15 mouse cellular contexts compared by ENCODE assay signal in the genomic region with DNA sequence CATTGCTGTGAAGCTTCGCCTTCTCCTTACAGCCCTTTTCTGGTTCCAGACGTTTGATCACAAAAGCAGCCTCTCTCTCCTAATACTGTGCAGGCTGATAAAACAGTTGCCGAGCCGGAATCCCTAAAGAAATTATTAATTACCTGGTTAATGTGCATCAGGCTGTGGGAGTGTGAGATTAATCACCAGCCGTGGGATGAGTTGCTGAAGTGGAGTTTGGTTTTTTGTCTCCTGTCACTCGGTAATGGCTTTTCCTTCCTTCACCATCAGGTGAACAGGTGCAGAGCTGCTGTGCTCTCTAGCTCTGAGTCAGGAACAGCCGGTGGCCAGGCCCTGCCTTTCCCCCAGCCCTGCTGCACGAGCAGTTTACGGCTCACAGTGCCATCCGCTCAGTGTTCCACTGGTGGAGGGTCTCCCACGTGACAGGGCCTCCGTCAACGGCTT.
A peak's percentile ranks its signal among the peaks of the same experiment; 100 is the strongest.
DNase-seq lines count a peak whose midpoint lies in the region; ATAC-seq lines count a peak whose summit lies in the region.
"Had no signal": no experiment of that assay in that cellular context is flagged by ENCODE, and none has a peak within 500 bp of the region (broad histone marks: within the 10 kb centered on the region; RNA-seq: fewer than 3 reads in every experiment).

No protein-coding gene starts in this region.

- no peak overlapping the region for H3K4me2 ChIP-seq in hindbrain, embryonic 14.5 days (replicated peaks)
- no peak overlapping the region for H3K4me2 ChIP-seq in hindbrain, embryonic 11.5 days (replicated peaks; ENCODE audit: low read depth, low read length)
- H3K4me2 ChIP-seq in embryonic facial prominence, embryonic 14.5 days (ENCODE audit: low read depth, low read length), result no peak overlapping the region
- H3K4me2 ChIP-seq in kidney, embryonic 16.5 days (replicated peaks; ENCODE audit: low read depth, low read length), result 0 out of 2 replicates have a peak overlapping the region, but pooled peaks have one; percentile 3
- no peak overlapping the region for H3K4me2 ChIP-seq in neural tube, embryonic 15.5 days
- H3K4me2 ChIP-seq in midbrain, embryonic 15.5 days, result no peak overlapping the region

- H3K9ac ChIP-seq in hindbrain, embryonic 14.5 days, result no peak overlapping the region
- no peak overlapping the region for H3K9ac ChIP-seq in hindbrain, embryonic 11.5 days (ENCODE audit: low read depth, low read length)
- no peak overlapping the region for H3K9ac ChIP-seq in embryonic facial prominence, embryonic 14.5 days (ENCODE audit: low read depth, low read length)
- 0 out of 2 replicates have a peak overlapping the region, but pooled peaks have one; percentile 27 for H3K9ac ChIP-seq in kidney, embryonic 16.5 days (replicated peaks; ENCODE audit: low read length)
- no peak overlapping the region for H3K9ac ChIP-seq in neural tube, embryonic 15.5 days (replicated peaks)
- no peak overlapping the region for H3K9ac ChIP-seq in midbrain, embryonic 15.5 days

- H3K4me1 ChIP-seq in hindbrain, embryonic 14.5 days (replicated peaks; ENCODE audit: control insufficient read depth, insufficient read depth, low read length), result peaks cover 5% of the 10 kb centered on the region; the same call in 1 of the 2 replicates
- no peaks in the 10 kb centered on the region; the same call in 1 of the 2 replicates for H3K4me1 ChIP-seq in hindbrain, embryonic 11.5 days (replicated peaks; ENCODE audit: control insufficient read depth, insufficient read depth, low read length)
- H3K4me1 ChIP-seq in embryonic facial prominence, embryonic 14.5 days (ENCODE audit: control insufficient read depth, insufficient read depth, low read length), result no peaks in the 10 kb centered on the region
- H3K4me1 ChIP-seq in kidney, embryonic 16.5 days (ENCODE audit: insufficient read depth, low read length), result peaks cover 22% of the 10 kb centered on the region
- peaks cover 9% of the 10 kb centered on the region; the same call in 1 of the 2 replicates for H3K4me1 ChIP-seq in neural tube, embryonic 15.5 days
- no peaks in the 10 kb centered on the region for H3K4me1 ChIP-seq in midbrain, embryonic 15.5 days

- peak overlapping the region; percentile 61; the same call in 1 of the 2 replicates for H3K27ac ChIP-seq in hindbrain, embryonic 14.5 days
- H3K27ac ChIP-seq in hindbrain, embryonic 11.5 days (ENCODE audit: low read depth, low read length), result no peak overlapping the region
- H3K27ac ChIP-seq in embryonic facial prominence, embryonic 14.5 days (replicated peaks; ENCODE audit: low read depth, low read length), result no peak overlapping the region
- peak overlapping the region; percentile 87 for H3K27ac ChIP-seq in kidney, embryonic 16.5 days (ENCODE audit: low read length)
- H3K27ac ChIP-seq in neural tube, embryonic 15.5 days (replicated peaks), result no peak overlapping the region; the same call in 1 of the 2 replicates
- no peak overlapping the region for H3K27ac ChIP-seq in midbrain, embryonic 15.5 days

- no peaks in the 10 kb centered on the region for H3K36me3 ChIP-seq in hindbrain, embryonic 14.5 days (replicated peaks; ENCODE audit: control insufficient read depth, insufficient read depth)
- no peaks in the 10 kb centered on the region for H3K36me3 ChIP-seq in hindbrain, embryonic 11.5 days (ENCODE audit: control insufficient read depth, insufficient read depth, low read length)
- H3K36me3 ChIP-seq in embryonic facial prominence, embryonic 14.5 days (ENCODE audit: control insufficient read depth, insufficient read depth, low read length), result no peaks in the 10 kb centered on the region
- H3K36me3 ChIP-seq in kidney, embryonic 16.5 days (ENCODE audit: insufficient read depth, low read length), result no peaks in the 10 kb centered on the region
- no peaks in the 10 kb centered on the region for H3K36me3 ChIP-seq in neural tube, embryonic 15.5 days
- H3K36me3 ChIP-seq in midbrain, embryonic 15.5 days (replicated peaks), result no peaks in the 10 kb centered on the region
- H3K36me3 ChIP-seq: G1E had no signal

- H3K4me3 ChIP-seq in hindbrain, embryonic 14.5 days (replicated peaks; ENCODE audit: low read length), result no peak overlapping the region
- H3K4me3 ChIP-seq in hindbrain, embryonic 11.5 days (ENCODE audit: low read depth, low read length), result no peak overlapping the region
- H3K4me3 ChIP-seq in embryonic facial prominence, embryonic 14.5 days (ENCODE audit: low read depth, low read length), result no peak overlapping the region
- H3K4me3 ChIP-seq in kidney, embryonic 16.5 days (ENCODE audit: low read length), result no peak overlapping the region
- no peak overlapping the region for H3K4me3 ChIP-seq in neural tube, embryonic 15.5 days (replicated peaks)
- H3K4me3 ChIP-seq in midbrain, embryonic 15.5 days, result no peak overlapping the region

- H3K27me3 ChIP-seq in hindbrain, embryonic 14.5 days (ENCODE audit: control insufficient read depth, insufficient read depth, low read length), result no peaks in the 10 kb centered on the region
- no peaks in the 10 kb centered on the region for H3K27me3 ChIP-seq in hindbrain, embryonic 11.5 days (ENCODE audit: control insufficient read depth, insufficient read depth, low read length)
- no peaks in the 10 kb centered on the region for H3K27me3 ChIP-seq in embryonic facial prominence, embryonic 14.5 days (replicated peaks; ENCODE audit: control insufficient read depth, insufficient read depth, low read length)
- H3K27me3 ChIP-seq in kidney, embryonic 16.5 days (ENCODE audit: insufficient read depth, low read length), result no peaks in the 10 kb centered on the region
- H3K27me3 ChIP-seq in neural tube, embryonic 15.5 days (replicated peaks), result no peaks in the 10 kb centered on the region
- no peaks in the 10 kb centered on the region for H3K27me3 ChIP-seq in midbrain, embryonic 15.5 days (replicated peaks)

- WGBS in hindbrain, embryonic 14.5 days, result 48% methylated on average over 13 of the region's 13 CpGs
- WGBS in hindbrain, embryonic 11.5 days, result 66% methylated on average over 13 of the region's 13 CpGs
- 54% methylated on average over 13 of the region's 13 CpGs for whole genome bisulfite sequencing in embryonic facial prominence, embryonic 14.5 days
- 22% methylated on average over 13 of the region's 13 CpGs for WGBS in kidney, embryonic 16.5 days
- WGBS in neural tube, embryonic 15.5 days, result 39% methylated on average over 13 of the region's 13 CpGs
- 67% methylated on average over 13 of the region's 13 CpGs for WGBS in midbrain, embryonic 15.5 days

- no peak for DNase-seq in hindbrain, embryonic 14.5 days (ENCODE audit: low spot score)
- no peak for DNase-seq in hindbrain, embryonic 11.5 days (ENCODE audit: low spot score)
- DNase-seq in embryonic facial prominence, embryonic 14.5 days (ENCODE audit: low spot score), result peak; percentile 30
- DNase-seq in heart, postnatal 36 days, result no peak
- DNase-seq in gastrocnemius, adult 18-20 months (ENCODE audit: low spot score), result no peak
- DNase-seq: adrenal gland, postnatal 25 days; cerebellum, adult 11 months; layer of hippocampus, adult 9-11 months; left cerebral cortex, postnatal 4 days; lung, adult 18-20 months; thymus, adult 18-20 months had no signal

- intact Hi-C loops in heart, postnatal 36 days (cut with DNase I), result no loop called here

- no peaks in the 10 kb centered on the region for H3K9me3 ChIP-seq in hindbrain, embryonic 14.5 days (ENCODE audit: control insufficient read depth, low read length)
- no peaks in the 10 kb centered on the region for H3K9me3 ChIP-seq in hindbrain, embryonic 11.5 days (ENCODE audit: control insufficient read depth, low read length)
- H3K9me3 ChIP-seq in embryonic facial prominence, embryonic 14.5 days (ENCODE audit: control insufficient read depth, low read length), result no peaks in the 10 kb centered on the region
- no peaks in the 10 kb centered on the region for H3K9me3 ChIP-seq in kidney, embryonic 16.5 days (ENCODE audit: low read length)
- no peaks in the 10 kb centered on the region for H3K9me3 ChIP-seq in neural tube, embryonic 15.5 days (replicated peaks)
- no peaks in the 10 kb centered on the region for H3K9me3 ChIP-seq in midbrain, embryonic 15.5 days

- peak; percentile 24; the same call in 1 of the 2 replicates for ATAC-seq in hindbrain, embryonic 14.5 days (ENCODE audit: low FRiP score)
- no peak for ATAC-seq in hindbrain, embryonic 11.5 days (ENCODE audit: low FRiP score)
- ATAC-seq in embryonic facial prominence, embryonic 14.5 days (ENCODE audit: low read depth), result peak; percentile 53; the same call in 1 of the 2 replicates
- peak; percentile 86 for ATAC-seq in kidney, embryonic 16.5 days (ENCODE audit: low FRiP score, low TSS enrichment)
- ATAC-seq in neural tube, embryonic 15.5 days (ENCODE audit: low FRiP score), result 0 out of 2 replicates have a peak, but pooled peaks have one; percentile 69
- no peak for ATAC-seq in midbrain, embryonic 15.5 days (replicated peaks)

Comparison
In these comparisons a context has a peak if more than half of its experiments do, and no peak if none do; other contexts are left out.
1. ATAC-seq: peak in hindbrain, embryonic 14.5 days (single experiment), embryonic facial prominence, embryonic 14.5 days (single experiment), kidney, embryonic 16.5 days (single experiment) and neural tube, embryonic 15.5 days (single experiment); none in hindbrain, embryonic 11.5 days (single experiment) and midbrain, embryonic 15.5 days (single experiment).
2. H3K27ac ChIP-seq: peak in hindbrain, embryonic 14.5 days (single experiment) and kidney, embryonic 16.5 days (single experiment); none in hindbrain, embryonic 11.5 days (single experiment), embryonic facial prominence, embryonic 14.5 days (single experiment), neural tube, embryonic 15.5 days (single experiment) and midbrain, embryonic 15.5 days (single experiment).